Mouse (Mus musculus) ES-Bruce4 (cell line): ENCODE data around the gene Sall4.

Experiments used
- CTCF ChIP-seq: IDR thresholded peaks from one replicate; pipeline ENCODE4 v1.8.1; 2011; ENCODE audit warnings: low read depth, low read length
- EP300 ChIP-seq: IDR thresholded peaks from 2 replicates; pipeline ENCODE4 v1.6.1; 2011; ENCODE audit warnings: low read depth, low read length; ENCODE audit not compliant: insufficient read depth
- POLR2A ChIP-seq: IDR thresholded peaks from one replicate; pipeline ENCODE4 v1.8.1; 2011; ENCODE audit warnings: low read length; ENCODE audit not compliant: insufficient read depth

- TF ChIP-seq POLR2A (no peak), EP300 (no peak), CTCF (no peak)
These were observed 18.4 kb upstream of the Sall4 start for GRCm38 (mm10) chr2:168786174-168786573.
